Mouse (Mus musculus) right cerebral cortex, adult 2 months (tissue): ENCODE measurements around the gene Gpx5.
"Not testable (repeated sequence)": the region's sequence is repeated elsewhere in the genome, so short reads cannot be mapped to it uniquely, and the experiment has no call there.

Experiments used
- DNase-seq, 2 experiments: peaks; one replicate each; pipeline ENCODE4 v3.0.0; 2021 to 2022; ENCODE audit warnings: low spot score in 2 of 2

Gene Gpx5

GRCm38 (mm10) chr13:21265736-21266135 lies 26.8 kb downstream of the Gpx5 start:
- no peak for DNase-seq

GRCm38 (mm10) chr13:21264366-21264765 lies 28.2 kb downstream of the Gpx5 start:
- DNase-seq: peak; percentile 77 to 83

- peak in 1 of 2 experiments; percentile 29 for DNase-seq
Measured at GRCm38 (mm10) chr13:21263910-21264309, 28.6 kb downstream of the Gpx5 start.

- no peak for DNase-seq
Measured at GRCm38 (mm10) chr13:21262787-21263461, 29.6 kb downstream of the Gpx5 start.

GRCm38 (mm10) chr13:21260289-21260688 lies 32.2 kb downstream of the Gpx5 start:
- DNase-seq: no peak

- DNase-seq: peak; percentile 63 to 80
Measured at GRCm38 (mm10) chr13:21259677-21260113, 32.8 kb downstream of the Gpx5 start.

GRCm38 (mm10) chr13:21259171-21259631 lies 33.3 kb downstream of the Gpx5 start:
- DNase-seq: peak; percentile 44 to 62

GRCm38 (mm10) chr13:21258524-21258923 lies 34.0 kb downstream of the Gpx5 start:
- DNase-seq: peak in 1 of 2 experiments; percentile 31

GRCm38 (mm10) chr13:21253986-21254385 lies 38.5 kb downstream of the Gpx5 start:
- peak; percentile 65 to 73 for DNase-seq

- DNase-seq: peak in 1 of 2 experiments; percentile 22
Measured at GRCm38 (mm10) chr13:21253569-21253968, 39.0 kb downstream of the Gpx5 start.

GRCm38 (mm10) chr13:21253040-21253439 lies 39.5 kb downstream of the Gpx5 start:
- no peak for DNase-seq

- no peak for DNase-seq
Measured at GRCm38 (mm10) chr13:21250074-21250681, 42.4 kb downstream of the Gpx5 start.

- peak in 1 of 2 experiments; percentile 75 for DNase-seq
Measured at GRCm38 (mm10) chr13:21249022-21249421, 43.5 kb downstream of the Gpx5 start.

GRCm38 (mm10) chr13:21246276-21246675 lies 46.3 kb downstream of the Gpx5 start:
- DNase-seq: no peak

GRCm38 (mm10) chr13:21244967-21245366 lies 47.6 kb downstream of the Gpx5 start:
- DNase-seq: not testable (repeated sequence)

GRCm38 (mm10) chr13:21244089-21244488 lies 48.4 kb downstream of the Gpx5 start:
- DNase-seq: no peak

GRCm38 (mm10) chr13:21243196-21243595 lies 49.3 kb downstream of the Gpx5 start:
- DNase-seq: no peak

- peak in 1 of 2 experiments; percentile 40 for DNase-seq
Measured at GRCm38 (mm10) chr13:21242408-21243125, 50.0 kb downstream of the Gpx5 start.

- peak; percentile 42 to 68 for DNase-seq
Measured at GRCm38 (mm10) chr13:21240788-21241187, 51.7 kb downstream of the Gpx5 start.

GRCm38 (mm10) chr13:21237161-21237560 lies 55.4 kb downstream of the Gpx5 start:
- DNase-seq: no peak

GRCm38 (mm10) chr13:21236714-21237113 lies 55.8 kb downstream of the Gpx5 start:
- no peak for DNase-seq
